Mouse (Mus musculus): ENCODE measurements around the gene Chrna3. TPM values are rescaled to one million over a fixed set of nuclear protein-coding genes. Genes with fewer than 3 reads are reported as not detected.
A peak's percentile ranks its signal among the peaks of the same experiment; 100 is the strongest.

The Chrna3 gene
- 9.0 and 9.8 TPM in 2 replicates for polyA plus RNA-seq (2016; fragmentation: Nextera tagmentation; extraction: Ambion mirVana)

- Histone ChIP-seq H3K36me3 (no peaks in the 10 kb centered on the region), H3K27me3 (peaks cover 64% of the 10 kb centered on the region), H3K4me2 (replicated peaks) (peak within 1 kb of the TSS; percentile 77), H3K4me3 (peak within 1 kb of the TSS; percentile 51), H3K27ac (replicated peaks) (0 out of 2 replicates have a peak within 1 kb of the TSS, but pooled peaks have one; percentile 8), H3K4me1 (peaks cover 13% of the 10 kb centered on the region), H3K9ac (replicated peaks) (peak within 1 kb of the TSS; percentile 61), H3K9me3 (no peaks in the 10 kb centered on the region)
- under 1% methylated on average over 36 of the region's 39 CpGs for WGBS
- ATAC-seq (ENCODE audit: low FRiP score, low read depth) = peak; percentile 50
Observed at GRCm38 (mm10) chr9:55026275-55026663, at the start of gene Chrna3. TSS of gene Chrna3 (minus strand) at chr9:55026562.

GRCm38 (mm10) chr9:55067965-55068265, 41.6 kb upstream of the Chrna3 start:
- WGBS = 37% methylated on average over 5 of the region's 5 CpGs

GRCm38 (mm10) chr9:55067260-55067964, 41.0 kb upstream of the Chrna3 start:
- Histone ChIP-seq H3K9ac (replicated peaks) (no peak overlapping the region), H3K27me3 (peaks cover 17% of the 10 kb centered on the region), H3K36me3 (no peaks in the 10 kb centered on the region), H3K27ac (replicated peaks) (peak overlapping the region; percentile 46), H3K4me1 (peaks cover 24% of the 10 kb centered on the region), H3K4me3 (no peak overlapping the region), H3K4me2 (replicated peaks) (peak overlapping the region; percentile 13; the same call in 1 of the 2 replicates), H3K9me3 (no peaks in the 10 kb centered on the region)
- peak; percentile 92 for ATAC-seq (ENCODE audit: low FRiP score, low read depth)
- 14% methylated on average over 8 of the region's 8 CpGs for WGBS

More at GRCm38 (mm10) chr9:55067965-55068265, 41.6 kb upstream of the Chrna3 start:
- H3K36me3 ChIP-seq = no peaks in the 10 kb centered on the region
- no peak overlapping the region for H3K9ac ChIP-seq (replicated peaks)
- H3K27me3 ChIP-seq = peaks cover 17% of the 10 kb centered on the region
- H3K4me3 ChIP-seq = no peak overlapping the region
- H3K4me2 ChIP-seq (replicated peaks) = peak overlapping the region; percentile 13; the same call in 1 of the 2 replicates
- peak overlapping the region; percentile 46; the same call in 1 of the 2 replicates for H3K27ac ChIP-seq (replicated peaks)
- ATAC-seq (ENCODE audit: low FRiP score, low read depth) = no peak
- H3K4me1 ChIP-seq = peaks cover 24% of the 10 kb centered on the region
- no peaks in the 10 kb centered on the region for H3K9me3 ChIP-seq

- Histone ChIP-seq H3K4me1 (peaks cover 24% of the 10 kb centered on the region), H3K4me3 (no peak overlapping the region), H3K36me3 (no peaks in the 10 kb centered on the region), H3K9me3 (no peaks in the 10 kb centered on the region), H3K27ac (replicated peaks) (no peak overlapping the region), H3K9ac (replicated peaks) (no peak overlapping the region), H3K27me3 (peaks cover 21% of the 10 kb centered on the region), H3K4me2 (replicated peaks) (no peak overlapping the region)
- no peak for ATAC-seq (ENCODE audit: low FRiP score, low read depth)
- WGBS = 96% methylated on average over 9 of the region's 9 CpGs
Observed at GRCm38 (mm10) chr9:55065241-55065640, 38.9 kb upstream of the Chrna3 start.

GRCm38 (mm10) chr9:55058067-55058466, 31.7 kb upstream of the Chrna3 start:
- ATAC-seq (ENCODE audit: low FRiP score, low read depth) = no peak
- H3K4me1 ChIP-seq = no peaks in the 10 kb centered on the region
- H3K4me2 ChIP-seq (replicated peaks) = no peak overlapping the region
- WGBS = 94% methylated on average over 4 of the region's 4 CpGs
- no peaks in the 10 kb centered on the region for H3K36me3 ChIP-seq
- H3K9me3 ChIP-seq = no peaks in the 10 kb centered on the region
- no peak overlapping the region for H3K9ac ChIP-seq (replicated peaks)
- peaks cover 7% of the 10 kb centered on the region; the same call in 1 of the 2 replicates for H3K27me3 ChIP-seq
- no peak overlapping the region for H3K27ac ChIP-seq (replicated peaks)
- H3K4me3 ChIP-seq = no peak overlapping the region

GRCm38 (mm10) chr9:55055386-55055930, 29.1 kb upstream of the Chrna3 start:
- H3K4me3 ChIP-seq = no peak overlapping the region
- 80% methylated on average over 2 of the region's 2 CpGs for WGBS

GRCm38 (mm10) chr9:55048211-55048880, 22.0 kb upstream of the Chrna3 start, which contains the start of gene Chrnb4:
TSS of gene Chrnb4 (minus strand) at chr9:55048779.
- Histone ChIP-seq H3K27ac (replicated peaks) (no peak within 1 kb of the TSS), H3K9ac (replicated peaks) (peak within 1 kb of the TSS; percentile 50), H3K4me1 (peaks cover 18% of the 10 kb centered on the region), H3K9me3 (no peaks in the 10 kb centered on the region), H3K27me3 (peaks cover 29% of the 10 kb centered on the region), H3K4me2 (replicated peaks) (peak within 1 kb of the TSS; percentile 74), H3K36me3 (no peaks in the 10 kb centered on the region), H3K4me3 (peak within 1 kb of the TSS; percentile 49)
- WGBS = under 1% methylated on average over 23 of the region's 23 CpGs
- ATAC-seq (ENCODE audit: low FRiP score, low read depth) = peak; percentile 75

More at GRCm38 (mm10) chr9:55055386-55055930, 29.1 kb upstream of the Chrna3 start:
- no peaks in the 10 kb centered on the region for H3K4me1 ChIP-seq
- no peak for ATAC-seq (ENCODE audit: low FRiP score, low read depth)
- no peaks in the 10 kb centered on the region for H3K36me3 ChIP-seq
- peaks cover 4% of the 10 kb centered on the region; the same call in 1 of the 2 replicates for H3K27me3 ChIP-seq
- H3K27ac ChIP-seq (replicated peaks) = no peak overlapping the region
- no peak overlapping the region for H3K9ac ChIP-seq (replicated peaks)
- H3K4me2 ChIP-seq (replicated peaks) = no peak overlapping the region
- no peaks in the 10 kb centered on the region for H3K9me3 ChIP-seq

GRCm38 (mm10) chr9:55046764-55047163, 20.4 kb upstream of the Chrna3 start:
- no peak overlapping the region for H3K27ac ChIP-seq (replicated peaks)
- no peak overlapping the region for H3K4me3 ChIP-seq
- peaks cover 29% of the 10 kb centered on the region for H3K27me3 ChIP-seq
- no peak for ATAC-seq (ENCODE audit: low FRiP score, low read depth)
- H3K4me1 ChIP-seq = peaks cover 18% of the 10 kb centered on the region
- H3K9me3 ChIP-seq = no peaks in the 10 kb centered on the region
- no peak overlapping the region for H3K9ac ChIP-seq (replicated peaks)
- 1% methylated on average over 3 of the region's 3 CpGs for WGBS
- no peaks in the 10 kb centered on the region for H3K36me3 ChIP-seq
- no peak overlapping the region for H3K4me2 ChIP-seq (replicated peaks)

GRCm38 (mm10) chr9:55045001-55045400, 18.6 kb upstream of the Chrna3 start:
- H3K4me3 ChIP-seq = no peak overlapping the region
- no peak overlapping the region for H3K4me2 ChIP-seq (replicated peaks)
- H3K9ac ChIP-seq (replicated peaks) = no peak overlapping the region
- 85% methylated on average over 2 of the region's 2 CpGs for WGBS
- no peaks in the 10 kb centered on the region for H3K36me3 ChIP-seq
- peaks cover 29% of the 10 kb centered on the region for H3K27me3 ChIP-seq
- peaks cover 20% of the 10 kb centered on the region for H3K4me1 ChIP-seq
- ATAC-seq (ENCODE audit: low FRiP score, low read depth) = no peak
- H3K27ac ChIP-seq (replicated peaks) = no peak overlapping the region
- no peaks in the 10 kb centered on the region for H3K9me3 ChIP-seq

- H3K27ac ChIP-seq (replicated peaks) = no peak overlapping the region
- H3K27me3 ChIP-seq = peaks cover 25% of the 10 kb centered on the region
- peaks cover 17% of the 10 kb centered on the region for H3K4me1 ChIP-seq
- H3K9me3 ChIP-seq = no peaks in the 10 kb centered on the region
- 8% methylated on average over 8 of the region's 8 CpGs for WGBS
- no peak overlapping the region for H3K4me3 ChIP-seq
- H3K9ac ChIP-seq (replicated peaks) = no peak overlapping the region
- H3K4me2 ChIP-seq (replicated peaks) = 0 out of 2 replicates have a peak overlapping the region, but pooled peaks have one; percentile 22
- no peak; the same call in 1 of the 2 replicates for ATAC-seq (ENCODE audit: low FRiP score, low read depth)
- no peaks in the 10 kb centered on the region for H3K36me3 ChIP-seq
Observed at GRCm38 (mm10) chr9:55043688-55044087, 17.3 kb upstream of the Chrna3 start.

- H3K27me3 ChIP-seq = peaks cover 14% of the 10 kb centered on the region
- no peak overlapping the region for H3K4me2 ChIP-seq (replicated peaks)
- H3K4me3 ChIP-seq = no peak overlapping the region
- no peaks in the 10 kb centered on the region for H3K9me3 ChIP-seq
- H3K27ac ChIP-seq (replicated peaks) = no peak overlapping the region
- H3K9ac ChIP-seq (replicated peaks) = no peak overlapping the region
- 74% methylated on average over 2 of the region's 2 CpGs for WGBS
- no peaks in the 10 kb centered on the region for H3K36me3 ChIP-seq
- H3K4me1 ChIP-seq = peaks cover 8% of the 10 kb centered on the region; the same call in 1 of the 2 replicates
- no peak for ATAC-seq (ENCODE audit: low FRiP score, low read depth)
Observed at GRCm38 (mm10) chr9:55041389-55041788, 15.0 kb upstream of the Chrna3 start.

- WGBS = 59% methylated on average over 5 of the region's 5 CpGs
- peaks cover 8% of the 10 kb centered on the region; the same call in 1 of the 2 replicates for H3K4me1 ChIP-seq
- ATAC-seq (ENCODE audit: low FRiP score, low read depth) = no peak
- H3K9ac ChIP-seq (replicated peaks) = no peak overlapping the region
- no peak overlapping the region for H3K27ac ChIP-seq (replicated peaks)
- H3K36me3 ChIP-seq = no peaks in the 10 kb centered on the region
- no peak overlapping the region for H3K4me2 ChIP-seq (replicated peaks)
- H3K9me3 ChIP-seq = no peaks in the 10 kb centered on the region
- H3K4me3 ChIP-seq = no peak overlapping the region
- peaks cover under 1% of the 10 kb centered on the region; the same call in 1 of the 2 replicates for H3K27me3 ChIP-seq
Observed at GRCm38 (mm10) chr9:55039983-55040382, 13.6 kb upstream of the Chrna3 start.
